ENCODE assay signal across 17 mouse cellular contexts in the genomic region with DNA sequence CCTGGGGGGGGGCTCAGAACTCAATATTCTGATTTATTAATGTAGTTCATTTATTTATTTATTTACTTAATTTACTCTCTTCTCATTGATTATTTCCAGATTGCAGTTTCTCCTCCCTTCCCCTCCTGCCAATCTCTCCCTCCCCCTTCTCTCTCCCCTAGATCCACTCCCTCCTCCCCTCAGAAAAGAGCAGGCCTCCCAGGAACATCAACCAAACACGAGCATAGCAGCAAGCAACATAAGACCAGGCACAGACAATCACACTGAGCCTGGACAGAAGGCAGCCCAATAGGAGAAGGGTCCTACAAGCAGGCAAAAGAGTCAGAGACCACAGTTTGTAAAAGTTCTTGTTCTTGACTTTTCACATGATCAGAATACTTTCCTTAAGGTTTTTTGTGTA. TPM values are rescaled to one million over a fixed set of nuclear protein-coding genes. Genes with fewer than 3 reads are reported as not detected.
DNase-seq lines count a peak whose midpoint lies in the region; ATAC-seq lines count a peak whose summit lies in the region.
"Had no signal": no experiment of that assay in that cellular context is flagged by ENCODE, and none has a peak within 500 bp of the region (broad histone marks: within the 10 kb centered on the region; RNA-seq: fewer than 3 reads in every experiment).

No protein-coding gene starts in this region.

- H3K36me3 ChIP-seq in heart, embryonic 13.5 days = 0 out of 2 replicates have a peak, but pooled peaks cover 6% of the 10 kb centered on the region
- no peaks in the 10 kb centered on the region for H3K36me3 ChIP-seq in midbrain, embryonic 11.5 days (ENCODE audit: control insufficient read depth, insufficient read depth, low read length)
- no peaks in the 10 kb centered on the region for H3K36me3 ChIP-seq in midbrain, embryonic 14.5 days (ENCODE audit: control insufficient read depth, insufficient read depth, low read length)
- no peaks in the 10 kb centered on the region for H3K36me3 ChIP-seq in neural tube, embryonic 15.5 days
- H3K36me3 ChIP-seq: hindbrain, embryonic 12.5 days; limb, embryonic 12.5 days; liver, embryonic 13.5 days; lung, embryonic 15.5 days; midbrain, embryonic 13.5 days had no signal

- no peaks in the 10 kb centered on the region for H3K9me3 ChIP-seq in heart, embryonic 13.5 days
- H3K9me3 ChIP-seq in midbrain, embryonic 11.5 days (ENCODE audit: control insufficient read depth, low read length) = no peaks in the 10 kb centered on the region
- no peaks in the 10 kb centered on the region for H3K9me3 ChIP-seq in midbrain, embryonic 14.5 days (ENCODE audit: control insufficient read depth, low read length)
- no peaks in the 10 kb centered on the region for H3K9me3 ChIP-seq in neural tube, embryonic 15.5 days (replicated peaks)
- H3K9me3 ChIP-seq: hindbrain, embryonic 12.5 days; limb, embryonic 12.5 days; liver, embryonic 13.5 days; lung, embryonic 15.5 days; midbrain, embryonic 13.5 days had no signal

- peaks cover 78% of the 10 kb centered on the region for H3K4me1 ChIP-seq in heart, embryonic 13.5 days
- peaks cover 3% of the 10 kb centered on the region; the same call in 1 of the 2 replicates for H3K4me1 ChIP-seq in midbrain, embryonic 11.5 days (ENCODE audit: control insufficient read depth, insufficient read depth, low read length)
- H3K4me1 ChIP-seq in midbrain, embryonic 14.5 days (ENCODE audit: control insufficient read depth, insufficient read depth, low read length) = peaks cover 13% of the 10 kb centered on the region
- peaks cover 9% of the 10 kb centered on the region for H3K4me1 ChIP-seq in neural tube, embryonic 15.5 days
- H3K4me1 ChIP-seq: liver, embryonic 13.5 days had no signal

- peak overlapping the region; percentile 77 for H3K4me2 ChIP-seq in heart, embryonic 13.5 days
- no peak overlapping the region for H3K4me2 ChIP-seq in midbrain, embryonic 11.5 days
- H3K4me2 ChIP-seq in midbrain, embryonic 14.5 days (ENCODE audit: low read length) = no peak overlapping the region
- H3K4me2 ChIP-seq in neural tube, embryonic 15.5 days = no peak overlapping the region
- H3K4me2 ChIP-seq: hindbrain, embryonic 12.5 days; limb, embryonic 12.5 days; liver, embryonic 13.5 days; lung, embryonic 15.5 days; midbrain, embryonic 13.5 days had no signal

- 17% methylated on average over 1 of the region's 1 CpGs for WGBS in heart, embryonic 13.5 days
- 11% methylated on average over 1 of the region's 1 CpGs for WGBS in midbrain, embryonic 11.5 days
- 7% methylated on average over 1 of the region's 1 CpGs for WGBS in midbrain, embryonic 14.5 days
- 0% methylated on average over 1 of the region's 1 CpGs for WGBS in neural tube, embryonic 15.5 days

- no peak for ATAC-seq in heart, embryonic 13.5 days (ENCODE audit: extremely low read depth, insufficient number of reproducible peaks, low FRiP score, low TSS enrichment)
- no peak for ATAC-seq in midbrain, embryonic 11.5 days (ENCODE audit: low FRiP score)
- ATAC-seq in midbrain, embryonic 14.5 days (ENCODE audit: low FRiP score, low TSS enrichment) = no peak
- ATAC-seq in CD4-positive, CD25-positive, alpha-beta regulatory T cell, adult 4 months = no peak
- no peak for ATAC-seq in neural tube, embryonic 15.5 days (ENCODE audit: low FRiP score)
- ATAC-seq: forebrain, embryonic 16.5 days; midbrain, embryonic 13.5 days had no signal

- DNase-seq in heart, adult 9 months (ENCODE audit: low spot score in 2 of 2) = no peak
- DNase-seq in midbrain, embryonic 11.5 days (ENCODE audit: low spot score, missing footprints) = peak; percentile 81
- no peak for DNase-seq in midbrain, embryonic 14.5 days
- peak; percentile 21 for DNase-seq in forelimb bud, embryonic 11.5 days (ENCODE audit: low read depth, low spot score)
- DNase-seq: cerebellum, adult 9-10 months; liver, embryonic 13.5 days; thymus, postnatal 14 days had no signal

- peak overlapping the region; percentile 85 for H3K9ac ChIP-seq in heart, embryonic 13.5 days
- no peak overlapping the region for H3K9ac ChIP-seq in midbrain, embryonic 11.5 days (ENCODE audit: low read length)
- H3K9ac ChIP-seq in midbrain, embryonic 14.5 days (replicated peaks; ENCODE audit: low read length) = no peak overlapping the region
- H3K9ac ChIP-seq in neural tube, embryonic 15.5 days (replicated peaks) = no peak overlapping the region
- H3K9ac ChIP-seq: hindbrain, embryonic 12.5 days; limb, embryonic 12.5 days; liver, embryonic 13.5 days; lung, embryonic 15.5 days; midbrain, embryonic 13.5 days had no signal

- no peaks in the 10 kb centered on the region for H3K27me3 ChIP-seq in heart, embryonic 13.5 days (replicated peaks)
- no peaks in the 10 kb centered on the region for H3K27me3 ChIP-seq in midbrain, embryonic 11.5 days (ENCODE audit: control insufficient read depth, insufficient read depth, low read length)
- H3K27me3 ChIP-seq in midbrain, embryonic 14.5 days (ENCODE audit: control insufficient read depth, insufficient read depth, low read length) = no peaks in the 10 kb centered on the region
- no peaks in the 10 kb centered on the region for H3K27me3 ChIP-seq in neural tube, embryonic 15.5 days (replicated peaks)
- H3K27me3 ChIP-seq: limb, embryonic 12.5 days; liver, embryonic 13.5 days; lung, embryonic 15.5 days had no signal

- peak overlapping the region; percentile 52 for H3K4me3 ChIP-seq in heart, embryonic 13.5 days
- no peak overlapping the region for H3K4me3 ChIP-seq in midbrain, embryonic 11.5 days (ENCODE audit: low read depth, low read length)
- no peak overlapping the region for H3K4me3 ChIP-seq in midbrain, embryonic 14.5 days (replicated peaks; ENCODE audit: low read depth, low read length)
- H3K4me3 ChIP-seq in neural tube, embryonic 15.5 days (replicated peaks) = no peak overlapping the region
- H3K4me3 ChIP-seq: hindbrain, embryonic 12.5 days; limb, embryonic 12.5 days; liver, embryonic 13.5 days; lung, embryonic 15.5 days; midbrain, embryonic 13.5 days had no signal

- H3K27ac ChIP-seq in heart, embryonic 13.5 days (replicated peaks) = peak overlapping the region; percentile 64
- H3K27ac ChIP-seq in midbrain, embryonic 11.5 days (ENCODE audit: low read depth, low read length) = no peak overlapping the region
- H3K27ac ChIP-seq in midbrain, embryonic 14.5 days (replicated peaks; ENCODE audit: low read depth, low read length) = no peak overlapping the region
- H3K27ac ChIP-seq in neural tube, embryonic 15.5 days (replicated peaks) = no peak overlapping the region
- H3K27ac ChIP-seq: hindbrain, embryonic 12.5 days; limb, embryonic 12.5 days; liver, embryonic 13.5 days; lung, embryonic 15.5 days; macrophage; midbrain, embryonic 13.5 days had no signal

RNA-seq across cellular contexts. Expression of gene Gm5105, which starts 3.8 kb away (rescaled TPM):
- 0.36 and 0.56 TPM in 2 replicates for polyA plus RNA-seq in heart, embryonic 13.5 days (2015; fragmentation: Nextera tagmentation; extraction: Ambion mirVana)
- polyA plus RNA-seq in midbrain, embryonic 11.5 days (2014; fragmentation: Nextera tagmentation; extraction: Ambion mirVana) = not detected in 2 replicates
- not detected in 2 replicates for polyA plus RNA-seq in midbrain, embryonic 14.5 days (2014; fragmentation: Nextera tagmentation; extraction: Ambion mirVana)
- not detected for polyA plus RNA-seq in CD4-positive, CD25-positive, alpha-beta regulatory T cell, adult 4 months (2017; shearing (Covaris generic))
- 0.10 and 0.23 TPM in 2 replicates for polyA plus RNA-seq in neural tube, embryonic 15.5 days (2015; fragmentation: Nextera tagmentation; extraction: Ambion mirVana)
- polyA plus RNA-seq: hindbrain, embryonic 12.5 days; liver, embryonic 13.5 days; macrophage; midbrain, embryonic 13.5 days; spleen, adult 2 months had no signal

RNA-seq across cellular contexts. Expression of gene 1110002E22Rik, which starts 6.2 kb away (rescaled TPM):
- polyA plus RNA-seq in heart, embryonic 13.5 days (2015; fragmentation: Nextera tagmentation; extraction: Ambion mirVana) = 9.4 and 11.1 TPM in 2 replicates
- 0.01 and 0.08 TPM in 2 replicates for polyA plus RNA-seq in midbrain, embryonic 11.5 days (2014; fragmentation: Nextera tagmentation; extraction: Ambion mirVana)
- 0.12 and 0.18 TPM in 2 replicates for polyA plus RNA-seq in midbrain, embryonic 14.5 days (2014; fragmentation: Nextera tagmentation; extraction: Ambion mirVana)
- not detected for polyA plus RNA-seq in CD4-positive, CD25-positive, alpha-beta regulatory T cell, adult 4 months (2017; shearing (Covaris generic))
- polyA plus RNA-seq in neural tube, embryonic 15.5 days (2015; fragmentation: Nextera tagmentation; extraction: Ambion mirVana) = 0.23 and 0.31 TPM in 2 replicates
- polyA plus RNA-seq: macrophage had no signal

Comparison
In these comparisons a context has a peak if more than half of its experiments do, and no peak if none do; other contexts are left out.
1. DNase-seq: peak in midbrain, embryonic 11.5 days (single experiment) and forelimb bud, embryonic 11.5 days (single experiment); none in heart, adult 9 months (0 of 2) and midbrain, embryonic 14.5 days (single experiment).